Mouse (Mus musculus): ENCODE results near the gene Rag2. TPM values are rescaled to one million over a fixed set of nuclear protein-coding genes. Genes with fewer than 3 reads are reported as not detected.

Gene Rag2
- polyA plus RNA-seq, 1 experiment from 2014 or later = 0.04 TPM

GRCm38 (mm10) chr2:101592023-101592841 is 32.3 kb upstream of the Rag2 start:
- TF ChIP-seq CTCF (IDR thresholded peaks at IDR 0.05) (no peak), EP300 (IDR thresholded peaks at IDR 0.05) (no peak)
- H3K9me3 ChIP-seq (ENCODE audit: low read length) = no peaks in the 10 kb centered on the region
- no peak overlapping the region for H3K4me3 ChIP-seq (ENCODE audit: low read depth, low read length)
- no peaks in the 10 kb centered on the region for H3K4me1 ChIP-seq (ENCODE audit: insufficient read depth, low read depth, low read length)
- H3K36me3 ChIP-seq (ENCODE audit: insufficient read depth, low read length) = no peaks in the 10 kb centered on the region
- DNase-seq (ENCODE audit: low spot score) (no peak), ATAC-seq (no peak)
- no peak overlapping the region for H3K4me2 ChIP-seq (replicated peaks; ENCODE audit: low read depth, low read length)
- H3K27me3 ChIP-seq (replicated peaks; ENCODE audit: insufficient read depth, low read length) = no peaks in the 10 kb centered on the region
- 53% methylated on average over 10 of the region's 10 CpGs for WGBS
- no peak overlapping the region for H3K9ac ChIP-seq (replicated peaks; ENCODE audit: low read depth)
- H3K27ac ChIP-seq (ENCODE audit: low read length) = no peak overlapping the region

- no peaks in the 10 kb centered on the region for H3K4me1 ChIP-seq (ENCODE audit: insufficient read depth, low read depth, low read length)
- H3K27ac ChIP-seq (ENCODE audit: low read length) = no peak overlapping the region
- WGBS = 74% methylated on average over 8 of the region's 8 CpGs
- H3K9me3 ChIP-seq (ENCODE audit: low read length) = no peaks in the 10 kb centered on the region
- no peak overlapping the region for H3K4me3 ChIP-seq (ENCODE audit: low read depth, low read length)
- H3K36me3 ChIP-seq (ENCODE audit: insufficient read depth, low read length) = no peaks in the 10 kb centered on the region
- H3K9ac ChIP-seq (replicated peaks; ENCODE audit: low read depth) = no peak overlapping the region
- H3K27me3 ChIP-seq (replicated peaks; ENCODE audit: insufficient read depth, low read length) = no peaks in the 10 kb centered on the region
- DNase-seq (ENCODE audit: low spot score) = no peak
- no peak for ATAC-seq
- no peak overlapping the region for H3K4me2 ChIP-seq (replicated peaks; ENCODE audit: low read depth, low read length)
- TF ChIP-seq EP300 (IDR thresholded peaks at IDR 0.05) (no peak), CTCF (IDR thresholded peaks at IDR 0.05) (no peak)
These were observed 31.6 kb upstream of the Rag2 start for GRCm38 (mm10) chr2:101592886-101593285.

- 88% methylated on average over 5 of the region's 5 CpGs for WGBS
- H3K4me3 ChIP-seq (ENCODE audit: low read depth, low read length) = no peak overlapping the region
These were observed 29.8 kb upstream of the Rag2 start for GRCm38 (mm10) chr2:101594681-101595080.

DNA sequence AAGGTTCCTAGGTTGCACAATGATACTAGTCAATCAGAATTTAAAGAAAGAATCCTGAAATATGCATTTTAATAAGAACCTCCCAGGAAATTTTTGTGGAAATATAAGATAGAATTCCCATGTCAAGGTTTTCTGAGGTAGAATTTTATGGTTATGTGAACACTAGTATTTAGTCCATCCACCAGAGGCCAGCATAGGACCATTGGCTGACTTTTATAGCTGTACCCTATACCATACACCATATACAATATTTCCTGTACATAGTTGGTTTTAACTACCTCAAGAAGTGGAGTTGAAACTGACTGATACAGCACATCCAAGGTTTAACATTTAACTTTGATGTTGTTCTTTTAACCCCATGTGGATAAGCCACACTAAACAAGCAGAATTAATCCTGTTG is 27.3 kb upstream of the Rag2 start:
- H3K36me3 ChIP-seq (ENCODE audit: insufficient read depth, low read length) = no peaks in the 10 kb centered on the region
- DNase-seq (ENCODE audit: low spot score) (no peak), ATAC-seq (no peak)
- H3K4me1 ChIP-seq (ENCODE audit: insufficient read depth, low read depth, low read length) = no peaks in the 10 kb centered on the region
- no peak overlapping the region for H3K27ac ChIP-seq (ENCODE audit: low read length)
- H3K9ac ChIP-seq (replicated peaks; ENCODE audit: low read depth) = no peak overlapping the region
- H3K4me3 ChIP-seq (ENCODE audit: low read depth, low read length) = no peak overlapping the region
- TF ChIP-seq EP300 (IDR thresholded peaks at IDR 0.05) = no peak
- peak; percentile 34 for TF ChIP-seq CTCF (IDR thresholded peaks at IDR 0.05)
- no peak overlapping the region for H3K4me2 ChIP-seq (replicated peaks; ENCODE audit: low read depth, low read length)
- H3K9me3 ChIP-seq (ENCODE audit: low read length) = no peaks in the 10 kb centered on the region
- no peaks in the 10 kb centered on the region for H3K27me3 ChIP-seq (replicated peaks; ENCODE audit: insufficient read depth, low read length)

More at GRCm38 (mm10) chr2:101594681-101595080, 29.8 kb upstream of the Rag2 start:
- H3K27me3 ChIP-seq (replicated peaks; ENCODE audit: insufficient read depth, low read length) = no peaks in the 10 kb centered on the region
- H3K27ac ChIP-seq (ENCODE audit: low read length) = no peak overlapping the region
- no peaks in the 10 kb centered on the region for H3K36me3 ChIP-seq (ENCODE audit: insufficient read depth, low read length)
- ATAC-seq (no peak), DNase-seq (ENCODE audit: low spot score) (no peak)
- no peak overlapping the region for H3K9ac ChIP-seq (replicated peaks; ENCODE audit: low read depth)
- TF ChIP-seq EP300 (IDR thresholded peaks at IDR 0.05) (no peak), CTCF (IDR thresholded peaks at IDR 0.05) (no peak)
- no peaks in the 10 kb centered on the region for H3K4me1 ChIP-seq (ENCODE audit: insufficient read depth, low read depth, low read length)
- H3K9me3 ChIP-seq (ENCODE audit: low read length) = no peaks in the 10 kb centered on the region
- no peak overlapping the region for H3K4me2 ChIP-seq (replicated peaks; ENCODE audit: low read depth, low read length)

- Histone ChIP-seq H3K4me2 (replicated peaks; ENCODE audit: low read depth, low read length) (no peak overlapping the region), H3K9ac (replicated peaks; ENCODE audit: low read depth) (no peak overlapping the region), H3K27ac (ENCODE audit: low read length) (no peak overlapping the region), H3K4me3 (ENCODE audit: low read depth, low read length) (no peak overlapping the region), H3K36me3 (ENCODE audit: insufficient read depth, low read length) (no peaks in the 10 kb centered on the region), H3K9me3 (ENCODE audit: low read length) (no peaks in the 10 kb centered on the region), H3K27me3 (replicated peaks; ENCODE audit: insufficient read depth, low read length) (no peaks in the 10 kb centered on the region), H3K4me1 (ENCODE audit: insufficient read depth, low read depth, low read length) (no peaks in the 10 kb centered on the region)
- 82% methylated on average over 13 of the region's 13 CpGs for WGBS
- ATAC-seq (no peak), DNase-seq (ENCODE audit: low spot score) (no peak)
- no peak for TF ChIP-seq EP300 (IDR thresholded peaks at IDR 0.05)
- TF ChIP-seq CTCF (IDR thresholded peaks at IDR 0.05) = no peak
These were observed 26.0 kb upstream of the Rag2 start for GRCm38 (mm10) chr2:101598190-101599181.

DNA sequence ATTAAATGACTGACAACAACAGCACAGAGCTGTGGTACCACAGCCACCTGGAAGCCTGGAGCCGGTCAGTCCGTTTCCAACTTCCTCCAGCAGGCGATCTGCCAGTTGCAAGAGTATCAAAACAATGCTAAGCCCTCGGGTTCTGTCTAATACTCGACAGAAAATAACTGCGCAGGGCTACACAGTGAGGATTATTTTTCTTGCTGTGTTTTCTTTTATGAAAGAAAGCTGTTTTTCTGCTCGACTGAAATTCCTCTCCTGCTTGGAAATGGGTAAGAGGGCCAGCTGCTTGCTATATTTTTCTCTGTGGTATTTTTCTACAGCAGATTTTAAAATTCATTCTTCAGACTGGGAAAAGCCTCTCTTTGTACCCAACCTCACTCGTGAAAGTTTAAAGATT is 23.8 kb upstream of the Rag2 start:
- Histone ChIP-seq H3K4me3 (ENCODE audit: low read depth, low read length) (no peak overlapping the region), H3K4me2 (replicated peaks; ENCODE audit: low read depth, low read length) (no peak overlapping the region)
- DNase-seq (ENCODE audit: low spot score) = no peak

More for the DNA sequence above, 23.8 kb upstream of the Rag2 start:
- WGBS = 39% methylated on average over 8 of the region's 8 CpGs
- no peak overlapping the region for H3K9ac ChIP-seq (replicated peaks; ENCODE audit: low read depth)
- H3K27ac ChIP-seq (ENCODE audit: low read length) = no peak overlapping the region
- TF ChIP-seq CTCF (IDR thresholded peaks at IDR 0.05) (no peak), EP300 (IDR thresholded peaks at IDR 0.05) (no peak)
- H3K4me1 ChIP-seq (ENCODE audit: insufficient read depth, low read depth, low read length) = no peaks in the 10 kb centered on the region
- no peaks in the 10 kb centered on the region for H3K27me3 ChIP-seq (replicated peaks; ENCODE audit: insufficient read depth, low read length)
- no peak for ATAC-seq
- no peaks in the 10 kb centered on the region for H3K9me3 ChIP-seq (ENCODE audit: low read length)
- H3K36me3 ChIP-seq (ENCODE audit: insufficient read depth, low read length) = no peaks in the 10 kb centered on the region
